Mouse (Mus musculus) CH12.LX (cell line): ENCODE data around the gene Thsd4. TPM values are rescaled to one million over a fixed set of nuclear protein-coding genes. Genes with fewer than 3 reads are reported as not detected.

ENCODE experiments used
- DNase-seq: peaks from one replicate; pipeline ENCODE4 v3.0.0-alpha.2; 2013; ENCODE audit errors: extremely low read depth
- H3K27ac ChIP-seq: 2 replicates; pipeline ENCODE4 v1.5.1; 2012; ENCODE audit warnings: low read depth, mild to moderate bottlenecking, control low read depth, moderate library complexity; ENCODE audit not compliant: insufficient read depth
- H3K27me3 ChIP-seq: replicated peaks from 2 replicates; pipeline ENCODE3; 2012; ENCODE audit warnings: inconsistent platforms
- H3K36me3 ChIP-seq, 2 experiments: replicated peaks in 1 of 2; 2 replicates each; pipeline versions ENCODE3 to v1.6.1; 2012; ENCODE audit warnings: inconsistent platforms in 1 of 2, low read length in 1 of 2, mild to moderate bottlenecking in 1 of 2, mixed read lengths in 1 of 2, moderate library complexity in 1 of 2; ENCODE audit not compliant: control insufficient read depth in 1 of 2, insufficient read depth in 1 of 2
- H3K4me1 ChIP-seq, 2 experiments: 2 replicates each; pipeline ENCODE4 v1.6.1; 2012; ENCODE audit warnings: inconsistent platforms in 1 of 2, moderate library complexity in 1 of 2; ENCODE audit not compliant: insufficient read depth in 2 of 2, control insufficient read depth in 1 of 2
- H3K4me2 ChIP-seq: 2 replicates; pipeline ENCODE4 v1.6.1; 2012; ENCODE audit warnings: low read depth, mild to moderate bottlenecking, control low read depth; ENCODE audit not compliant: poor library complexity, insufficient read depth, severe bottlenecking
- H3K4me3 ChIP-seq, 3 experiments: fragments of 150-350 bp in 1 of 3; sonication (generic) in 1 of 3; replicated peaks in 1 of 3; 2 replicates each; pipeline versions ENCODE3 to v1.5.1; 2011 to 2012; ENCODE audit warnings: low read depth in 2 of 3, low read length in 2 of 3, mild to moderate bottlenecking in 2 of 3, moderate library complexity in 2 of 3, control low read depth in 1 of 3, improper control_type of control experiment in 1 of 3, inconsistent platforms in 1 of 3, mixed read lengths in 1 of 3; ENCODE audit not compliant: poor library complexity in 1 of 3
- H3K79me2 ChIP-seq: replicated peaks from 2 replicates; pipeline ENCODE4 v1.6.1; 2012; ENCODE audit warnings: mild to moderate bottlenecking, moderate library complexity; ENCODE audit not compliant: control insufficient read depth, poor library complexity, insufficient read depth, severe bottlenecking; ENCODE audit errors: extremely low read depth
- H3K9ac ChIP-seq: 2 replicates; pipeline ENCODE4 v1.6.1; 2012; ENCODE audit warnings: low read depth, mild to moderate bottlenecking, control low read depth, moderate library complexity; ENCODE audit not compliant: insufficient read depth
- H3K9me3 ChIP-seq: replicated peaks from 2 replicates; pipeline ENCODE3; 2012; ENCODE audit warnings: low read length, inconsistent platforms, mixed read lengths
- CHD1 ChIP-seq: IDR thresholded peaks from 2 replicates; pipeline ENCODE4 v1.6.1; 2012; ENCODE audit warnings: low read depth, low read length, improper control_type of control experiment, inconsistent platforms
- CHD2 ChIP-seq: IDR thresholded peaks from 2 replicates; pipeline ENCODE4 v1.6.1; 2011; ENCODE audit warnings: low read length, improper control_type of control experiment
- CTCF ChIP-seq, 2 experiments: IDR thresholded peaks in 1 of 2; conservative IDR thresholded peaks in 1 of 2; 2 replicates each; pipeline ENCODE4 v1.5.1; 2011 to 2012; ENCODE audit warnings: low read depth in 2 of 2, low read length in 2 of 2, improper control_type of control experiment in 1 of 2, inconsistent platforms in 1 of 2, mild to moderate bottlenecking in 1 of 2, moderate library complexity in 1 of 2
- ELF1 ChIP-seq: IDR thresholded peaks from 2 replicates; pipeline ENCODE4 v1.6.1; 2014; ENCODE audit warnings: low read depth, mild to moderate bottlenecking, inconsistent platforms, low read length, improper control_type of control experiment
- ETS1 ChIP-seq: conservative IDR thresholded peaks from 2 replicates; pipeline ENCODE4 v1.6.1; 2012; ENCODE audit warnings: low read depth, mild to moderate bottlenecking, inconsistent platforms, low read length, improper control_type of control experiment, moderate library complexity
- GABPA ChIP-seq: IDR thresholded peaks from 2 replicates; pipeline ENCODE4 v1.6.1; 2012; ENCODE audit warnings: low read depth, low read length, improper control_type of control experiment, inconsistent platforms; ENCODE audit not compliant: insufficient replicate concordance
- IRF4 ChIP-seq: IDR thresholded peaks from 2 replicates; pipeline ENCODE4 v1.6.1; 2014; ENCODE audit warnings: low read depth, mild to moderate bottlenecking, inconsistent platforms, low read length, improper control_type of control experiment
- JUND ChIP-seq: conservative IDR thresholded peaks from 2 replicates; pipeline ENCODE4 v1.6.1; 2011; ENCODE audit warnings: low read depth, low read length, improper control_type of control experiment
- KAT2A ChIP-seq: IDR thresholded peaks from 2 replicates; pipeline ENCODE4 v1.6.1; 2012; ENCODE audit warnings: low read length, improper control_type of control experiment, inconsistent platforms; ENCODE audit not compliant: insufficient replicate concordance
- MAFK ChIP-seq: IDR thresholded peaks from 2 replicates; pipeline ENCODE4 v1.6.1; 2011; ENCODE audit warnings: low read length, improper control_type of control experiment; ENCODE audit not compliant: insufficient replicate concordance
- MAZ ChIP-seq: IDR thresholded peaks from 2 replicates; pipeline ENCODE4 v1.6.1; 2012; ENCODE audit warnings: low read depth, mild to moderate bottlenecking, inconsistent platforms, low read length, improper control_type of control experiment, moderate library complexity
- MEF2A ChIP-seq: IDR thresholded peaks from 2 replicates; pipeline ENCODE4 v1.6.1; 2014; ENCODE audit warnings: low read depth, mild to moderate bottlenecking, inconsistent platforms, low read length, improper control_type of control experiment, borderline replicate concordance
- NELFE ChIP-seq: IDR thresholded peaks from 2 replicates; pipeline ENCODE4 v1.6.1; 2011; ENCODE audit warnings: low read depth, low read length, improper control_type of control experiment
- POLR2A ChIP-seq: IDR thresholded peaks from 2 replicates; pipeline ENCODE4 v1.6.1; 2011; ENCODE audit warnings: low read depth, mild to moderate bottlenecking, improper control_type of control experiment, low read length
- POLR2AphosphoS2 ChIP-seq: IDR thresholded peaks from 2 replicates; pipeline ENCODE4 v1.6.1; 2011; ENCODE audit warnings: low read depth, low read length, improper control_type of control experiment
- SIN3A ChIP-seq: IDR thresholded peaks from 2 replicates; pipeline ENCODE4 v1.6.1; 2012; ENCODE audit warnings: low read length, improper control_type of control experiment, inconsistent platforms
- SMC3 ChIP-seq: IDR thresholded peaks from 2 replicates; pipeline ENCODE4 v1.6.1; 2011; ENCODE audit warnings: low read depth, low read length, improper control_type of control experiment
- TBP ChIP-seq: conservative IDR thresholded peaks from 2 replicates; pipeline ENCODE4 v1.6.1; 2011; ENCODE audit warnings: low read depth, low read length, improper control_type of control experiment
- USF1 ChIP-seq: IDR thresholded peaks from 2 replicates; pipeline ENCODE4 v1.6.1; 2014; ENCODE audit warnings: low read depth, mild to moderate bottlenecking, inconsistent platforms, low read length, improper control_type of control experiment
- USF2 ChIP-seq: conservative IDR thresholded peaks from 2 replicates; pipeline ENCODE4 v1.6.1; 2011; ENCODE audit warnings: low read depth, low read length, improper control_type of control experiment
- dilution Hi-C: fragments of 300-500 bp; cut with MboI; formaldehyde crosslinking; loops from 2 replicates; pipeline ENCODE4 v1.14.3; 2020; ENCODE audit warnings: low sequenced_read_pairs; ENCODE audit not compliant: extremely low pct_unique_long_range_greater_than_20kb, extremely low pct_ligation_motif_present
- in situ Hi-C: fragments of 300-500 bp; cut with MboI; formaldehyde crosslinking; loops from 3 replicates; pipeline ENCODE4 v1.14.3; 2019; ENCODE audit warnings: low sequenced_read_pairs, low pct_ligation_motif_present, low pct_unique_long_range_greater_than_20kb, mixed read lengths
- polyA plus RNA-seq: library from polyadenylated mRNA; unstranded; fragments of >175 nt; gene quantifications from 2 replicates; pipeline ENCODE4 v1.2.1, GENCODE M21; 2012; ENCODE audit warnings: low read depth; ENCODE audit not compliant: insufficient read length
- total RNA-seq, 2 experiments: library from RNA; depleted of rRNA; stranded (reverse); fragments of 300-350 nt in 1 of 2; fragments of >200 nt in 1 of 2; gene quantifications; 2 replicates each; pipeline ENCODE4 v1.2.3; 2012 to 2014

Gene Thsd4
- total and polyA plus RNA-seq, 3 experiments, result not detected

- Histone ChIP-seq H3K79me2 (no peaks in the 10 kb centered on the region), H3K36me3 (no peaks in the 10 kb centered on the region), H3K9me3 (peaks cover 7% of the 10 kb centered on the region), H3K27me3 (no peaks in the 10 kb centered on the region), H3K4me2 (no peak overlapping the region), H3K4me3 (no peak overlapping the region), H3K4me1 (no peaks in the 10 kb centered on the region), H3K9ac (no peak overlapping the region), H3K27ac (no peak overlapping the region)
- in situ Hi-C loops, result no loop called here
- dilution Hi-C loops, result no loop called here
- TF ChIP-seq CHD2, result no peak
- no peak for TF ChIP-seq ELF1
- no peak for TF ChIP-seq SIN3A
- TF ChIP-seq IRF4, result no peak
- no peak for TF ChIP-seq POLR2AphosphoS2
- no peak for TF ChIP-seq MEF2A
- TF ChIP-seq MAZ, result no peak
- no peak for TF ChIP-seq ETS1
- no peak for TF ChIP-seq USF1
- no peak for TF ChIP-seq USF2
- no peak for TF ChIP-seq CHD1
- no peak for TF ChIP-seq JUND
- TF ChIP-seq TBP, result no peak
- no peak for TF ChIP-seq MAFK
- DNase-seq, result no peak
Measured at GRCm38 (mm10) chr9:60002323-60002722, 519.5 kb downstream of the Thsd4 start.

- H3K79me2 ChIP-seq, result no peaks in the 10 kb centered on the region
- no peak overlapping the region for H3K9ac ChIP-seq
- H3K27ac ChIP-seq, result no peak overlapping the region
- H3K4me3 ChIP-seq, result no peak overlapping the region
- DNase-seq, result no peak
- no peaks in the 10 kb centered on the region for H3K27me3 ChIP-seq
- no peak for TF ChIP-seq CTCF (conservative IDR thresholded peaks at IDR 0.05 in 1 of 2, IDR thresholded peaks at IDR 0.05 in 1 of 2; ENCODE audit: low read depth in 2 of 2, low read length in 2 of 2)
- no peak for TF ChIP-seq IRF4
- TF ChIP-seq SMC3, result no peak
- TF ChIP-seq GABPA, result no peak
- TF ChIP-seq POLR2A, result no peak
- no peak for TF ChIP-seq CHD2
- TF ChIP-seq KAT2A, result no peak
- TF ChIP-seq NELFE, result no peak
- TF ChIP-seq CHD1, result no peak
- H3K36me3 ChIP-seq, result no peaks in the 10 kb centered on the region
- dilution Hi-C loops, result no loop called here
- in situ Hi-C loops, result no loop called here
- peaks cover 7% of the 10 kb centered on the region for H3K9me3 ChIP-seq
- no peak overlapping the region for H3K4me2 ChIP-seq
- H3K4me1 ChIP-seq, result no peaks in the 10 kb centered on the region
Measured at GRCm38 (mm10) chr9:60001444-60001843, 520.4 kb downstream of the Thsd4 start.
